Mouse (Mus musculus) layer of hippocampus, adult 9-10 months (tissue): ENCODE measurements around the gene Kazn.

Experiments used
- DNase-seq: peaks from one replicate; pipeline ENCODE4 v3.0.0; 2022; ENCODE audit warnings: low spot score

Kazn gene

DNA sequence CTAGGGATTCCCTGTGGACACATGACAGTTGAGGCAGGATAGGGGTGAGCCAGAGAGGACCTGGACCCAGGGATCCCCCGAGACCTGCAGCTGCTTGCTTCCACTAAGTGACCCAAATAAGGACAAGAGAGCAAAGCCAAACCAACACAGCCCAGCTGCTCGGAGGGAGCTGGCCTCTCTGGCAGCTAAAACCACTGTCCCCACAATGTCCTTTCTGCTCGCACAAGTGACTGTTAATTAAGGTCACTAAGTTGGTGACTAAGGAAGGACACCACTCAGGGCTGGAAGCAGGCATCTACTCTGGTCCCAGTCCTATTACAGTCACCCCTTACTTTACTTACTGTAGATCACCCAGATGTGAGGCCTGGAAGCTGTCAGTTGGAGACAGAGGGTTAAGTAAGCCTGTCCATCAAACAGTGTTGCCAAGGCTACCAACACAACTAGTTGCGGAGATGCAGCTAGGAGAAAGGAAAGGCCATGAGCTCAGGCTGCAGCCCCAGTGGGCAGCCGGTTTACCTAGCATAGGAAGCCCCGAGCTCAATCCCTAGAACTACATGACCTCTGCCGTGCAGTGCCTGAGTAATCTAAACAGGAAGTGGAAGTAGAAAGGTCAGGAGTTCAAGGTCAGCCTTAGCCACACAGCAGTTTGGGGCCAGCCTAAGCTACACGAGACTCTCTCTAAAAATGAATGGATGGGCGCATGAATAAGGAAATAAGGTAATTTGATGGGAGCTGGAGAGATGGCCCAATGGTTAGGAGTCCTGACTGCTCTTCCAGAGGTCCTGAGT lies 185.3 kb downstream of the Kazn start:
- DNase-seq = no peak

- DNase-seq = no peak
Observed at GRCm38 (mm10) chr4:142053261-142053660, 185.9 kb downstream of the Kazn start.

DNA sequence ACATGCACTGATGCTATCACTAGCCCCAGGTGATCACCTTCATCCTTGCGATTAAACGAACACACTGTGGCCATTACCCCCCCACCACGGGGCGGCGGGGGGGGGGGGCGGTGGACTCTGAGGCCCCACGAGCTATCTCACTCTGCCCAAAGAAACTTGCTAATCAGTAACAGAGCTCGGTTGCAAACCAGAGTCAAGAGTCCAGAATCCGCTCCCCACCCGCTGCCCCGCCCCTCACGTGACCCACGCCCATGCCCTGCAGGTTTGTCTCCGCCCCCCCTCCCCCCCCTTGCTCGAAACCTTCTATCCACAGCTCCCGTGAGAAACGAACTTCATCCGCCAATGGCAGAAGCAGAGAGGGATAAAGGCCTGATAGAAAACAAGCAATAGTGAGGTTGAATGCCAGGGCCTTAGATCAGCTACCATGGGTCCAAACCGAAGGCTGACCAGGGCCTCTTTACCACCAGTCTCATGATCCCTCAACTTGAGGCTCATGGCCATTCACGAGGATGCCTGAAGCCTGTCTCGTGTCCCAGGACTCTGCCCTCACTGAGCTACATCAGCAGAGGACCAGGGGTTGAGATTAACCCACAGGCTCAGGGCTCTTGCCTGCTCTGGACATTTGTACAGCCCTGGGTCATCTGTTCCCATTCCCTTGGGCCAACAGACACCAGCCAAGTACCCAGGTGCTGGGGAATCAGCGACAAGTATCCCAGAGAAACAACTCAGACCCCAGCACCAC lies 186.6 kb downstream of the Kazn start:
- no peak for DNase-seq
